Comparison of ENCODE assay signal across 9 mouse cellular contexts in genomic region chr10:60080171-60080570, GRCm38 (mm10). TPM values are rescaled to one million over a fixed set of nuclear protein-coding genes. Genes with fewer than 3 reads are reported as not detected.
DNase-seq lines count a peak whose midpoint lies in the region; ATAC-seq and TF ChIP-seq lines count a peak whose summit lies in the region.
"Had no signal": no experiment of that assay in that cellular context is flagged by ENCODE, and none has a peak within 500 bp of the region (broad histone marks: within the 10 kb centered on the region; RNA-seq: fewer than 3 reads in every experiment).

No protein-coding gene starts in this region.

- H3K4me2 ChIP-seq in liver, embryonic 11.5 days, result peak overlapping the region; percentile 37; the same call in 1 of the 2 replicates

- no peaks in the 10 kb centered on the region for H3K9me3 ChIP-seq in megakaryocyte, embryonic 14.5 days
- H3K9me3 ChIP-seq in liver, embryonic 11.5 days (ENCODE audit: control insufficient read depth, low read length), result no peaks in the 10 kb centered on the region

- H3K27me3 ChIP-seq in megakaryocyte, embryonic 14.5 days (replicated peaks), result no peaks in the 10 kb centered on the region
- no peaks in the 10 kb centered on the region for H3K27me3 ChIP-seq in liver, embryonic 11.5 days (replicated peaks; ENCODE audit: control insufficient read depth, insufficient read depth, low read length)
- no peaks in the 10 kb centered on the region for H3K27me3 ChIP-seq in spleen, adult 2 months (ENCODE audit: control insufficient read depth, insufficient read depth, low read length)

- DNase-seq in gonadal fat pad, adult 2 months (ENCODE audit: low read depth), result peak; percentile 56
- DNase-seq in liver, embryonic 11.5 days (ENCODE audit: low spot score), result peak; percentile 43
- DNase-seq in spleen, adult 2 months (ENCODE audit: low read depth in 1 of 2, low spot score in 2 of 2), result no peak
- no peak for DNase-seq in cerebellum, adult 18-20 months
- no peak for DNase-seq in yolk sac, embryonic 10.5 days (ENCODE audit: low spot score)
- DNase-seq: gastrocnemius, postnatal 10 days had no signal

- TF ChIP-seq CTCF in spleen, adult 2 months (IDR thresholded peaks at IDR 0.05; ENCODE audit: extremely low read depth, insufficient read depth, insufficient read length, insufficient replicate concordance), result no peak

- peak overlapping the region; percentile 86 for H3K4me3 ChIP-seq in megakaryocyte, embryonic 14.5 days (replicated peaks)
- no peak overlapping the region for H3K4me3 ChIP-seq in liver, embryonic 11.5 days (ENCODE audit: low read depth, low read length)
- no peak overlapping the region for H3K4me3 ChIP-seq in spleen, adult 2 months (ENCODE audit: extremely low read depth, insufficient read depth, insufficient read length)

- no peak for TF ChIP-seq POLR2A in spleen, adult 2 months (IDR thresholded peaks at IDR 0.05; ENCODE audit: low read depth, low read length)

- H3K4me1 ChIP-seq in megakaryocyte, embryonic 14.5 days, result peaks cover 94% of the 10 kb centered on the region
- H3K4me1 ChIP-seq in liver, embryonic 11.5 days (replicated peaks; ENCODE audit: control insufficient read depth, insufficient read depth, low read length), result peaks cover 54% of the 10 kb centered on the region
- peaks cover 22% of the 10 kb centered on the region; the same call in 1 of the 2 replicates for H3K4me1 ChIP-seq in spleen, adult 2 months (ENCODE audit: control insufficient read depth, insufficient read depth, insufficient read length)

- H3K27ac ChIP-seq in liver, embryonic 11.5 days (ENCODE audit: low read depth, low read length), result peak overlapping the region; percentile 93
- peak overlapping the region; percentile 83 for H3K27ac ChIP-seq in spleen, adult 2 months (ENCODE audit: insufficient read depth, low read length)

- no peak for ATAC-seq in megakaryocyte, adult 5-6 weeks (ENCODE audit: poor library complexity, severe bottlenecking)
- peak; percentile 54 for ATAC-seq in liver, embryonic 11.5 days (replicated peaks; ENCODE audit: low FRiP score)
- ATAC-seq in inflammation-experienced regulatory T-cells, adult 6 months, result no peak

- peaks cover 43% of the 10 kb centered on the region for H3K36me3 ChIP-seq in megakaryocyte, embryonic 14.5 days (replicated peaks; ENCODE audit: low read length)
- H3K36me3 ChIP-seq in liver, embryonic 11.5 days (ENCODE audit: control insufficient read depth, insufficient read depth, low read length), result no peaks in the 10 kb centered on the region
- no peaks in the 10 kb centered on the region for H3K36me3 ChIP-seq in spleen, adult 2 months (ENCODE audit: control insufficient read depth, insufficient read depth, low read length)

- H3K9ac ChIP-seq in liver, embryonic 11.5 days (ENCODE audit: low read depth, low read length), result no peak overlapping the region

- WGBS in liver, embryonic 11.5 days, result 53% methylated on average over 3 of the region's 3 CpGs
- WGBS in spleen, adult 2 months, result 76% methylated on average over 3 of the region's 3 CpGs

RNA-seq across cellular contexts. Expression of gene Spock2, which starts 25.8 kb away (rescaled TPM):
- polyA plus RNA-seq in megakaryocyte, embryonic 14.5 days (2012; ENCODE audit: insufficient read depth, low replicate concordance), result 3.1 and 5.4 TPM in 2 replicates
- total RNA-seq in megakaryocyte, adult 5-6 weeks (2015), result 0.11 and 0.20 TPM in 2 replicates
- 0.04 and 0.07 TPM in 2 replicates for total RNA-seq in megakaryocyte, adult 5-6 weeks (2017)
- 29.0 and 38.6 TPM in 2 replicates for polyA plus RNA-seq in gonadal fat pad, adult 2 months (2012; rRNA removed)
- polyA plus RNA-seq in liver, embryonic 11.5 days (2014; fragmentation: Nextera tagmentation; extraction: Ambion mirVana), result 0.44 and 0.52 TPM in 2 replicates
- polyA plus RNA-seq in spleen, adult 2 months (2012; rRNA removed), result 2.4 and 2.7 TPM in 2 replicates
- polyA plus RNA-seq in inflammation-experienced regulatory T-cells, adult 6 months (2017; shearing (Covaris generic)), result 1 to 10 TPM; 1.5 to 8.7 (median 8.0) TPM

Comparison
In these comparisons a context has a peak if more than half of its experiments do, and no peak if none do; other contexts are left out.
1. DNase-seq: peak in gonadal fat pad, adult 2 months (single experiment) and liver, embryonic 11.5 days (single experiment); none in spleen, adult 2 months (0 of 2), cerebellum, adult 18-20 months (0 of 2) and yolk sac, embryonic 10.5 days (single experiment).